Mouse (Mus musculus) cerebellum, adult (tissue): ENCODE measurements around the gene Iqcb1.
"Not testable (repeated sequence)": the region's sequence is repeated elsewhere in the genome, so short reads cannot be mapped to it uniquely, and the experiment has no call there.

ENCODE experiments used
- ATAC-seq: cut with Nextera tagmentation; 2 replicates; pipeline ENCODE4 v1.9.2; 2017; ENCODE audit warnings: mild to moderate bottlenecking, moderate library complexity, mixed read lengths; ENCODE audit not compliant: insufficient number of reproducible peaks, low FRiP score, low TSS enrichment

Gene Iqcb1

GRCm38 (mm10) chr16:36828054-36828786, at the start of gene Iqcb1:
Gene Iqcb1, plus strand, starts transcription at chr16:36828385.
- ATAC-seq: peak; percentile 93

DNA sequence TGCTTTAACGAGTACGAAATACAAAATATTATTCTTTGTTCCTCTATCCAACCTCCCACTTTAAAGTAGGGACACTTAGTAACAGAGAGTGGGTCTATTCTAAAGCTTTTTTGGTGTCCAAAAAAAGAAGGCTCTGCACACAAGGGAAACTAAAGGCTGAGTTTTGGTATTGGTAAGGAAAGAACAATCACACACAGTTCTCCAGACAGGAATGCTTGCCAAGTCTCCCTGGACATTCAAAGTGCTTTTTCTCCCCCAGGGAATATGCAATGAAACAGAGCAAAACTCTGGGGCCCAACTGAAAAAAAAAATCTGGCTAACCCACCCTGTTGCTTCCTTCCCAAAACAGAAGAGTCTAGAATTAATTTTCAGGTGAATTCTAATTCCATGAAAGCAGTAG, 44.0 kb upstream of the Iqcb1 start:
- no peak for ATAC-seq

DNA sequence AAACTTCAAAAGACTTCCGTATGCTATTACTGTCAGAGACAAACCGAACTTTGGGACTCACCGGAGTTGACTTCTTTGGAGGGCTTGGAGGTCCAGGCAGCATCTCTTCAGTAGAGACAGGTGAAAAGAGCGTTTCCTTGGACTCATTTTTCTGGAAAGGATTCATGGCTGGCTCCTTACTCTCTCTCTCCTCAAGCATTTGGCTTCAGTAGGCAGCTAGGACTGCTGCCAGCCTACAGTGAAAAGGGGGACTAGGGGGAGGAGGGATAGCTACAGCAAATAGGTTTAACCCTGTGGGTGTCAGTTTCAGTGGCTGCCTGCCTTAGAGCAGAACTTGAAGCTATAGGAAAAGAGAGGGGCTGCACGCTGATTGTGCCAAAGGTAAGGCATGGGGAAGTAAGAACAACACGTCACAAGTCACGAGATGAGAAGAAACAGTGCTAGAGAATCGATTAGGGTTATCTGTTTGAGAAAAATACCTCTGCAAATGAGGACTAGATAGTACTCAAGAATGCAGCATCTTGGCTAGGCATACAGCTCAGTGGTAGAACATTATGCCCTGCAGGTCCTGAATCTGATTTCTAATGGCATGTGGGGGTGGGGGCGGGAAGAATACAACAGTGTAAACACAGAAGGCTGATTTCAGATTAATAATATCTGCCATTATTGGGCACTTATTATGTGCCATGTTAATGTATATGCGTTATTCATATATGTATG, 43.4 kb upstream of the Iqcb1 start, which contains the start of gene Slc15a2:
Gene Slc15a2 (minus strand): TSS at position 369 of the 720 bp plus-strand sequence.
- ATAC-seq: no peak

DNA sequence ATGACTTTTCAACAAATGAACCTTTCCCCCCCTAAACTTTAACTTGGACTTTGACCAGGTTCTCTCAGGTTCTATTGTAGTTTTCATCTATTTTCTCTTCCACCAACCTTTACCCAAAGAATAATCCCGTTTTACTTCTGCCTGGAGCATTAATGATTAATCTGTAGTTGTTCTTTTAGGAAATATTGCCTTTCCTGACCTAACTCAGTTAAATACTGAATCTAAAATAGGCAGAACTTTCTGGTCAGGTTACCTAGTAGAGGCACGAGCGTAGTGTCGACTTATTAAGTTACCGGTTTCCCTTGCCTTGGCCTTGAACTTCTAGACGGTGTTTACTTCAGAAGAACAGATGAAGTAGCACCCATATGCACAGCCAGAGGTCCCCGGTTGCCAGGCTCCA, 41.7 kb upstream of the Iqcb1 start:
- no peak for ATAC-seq

GRCm38 (mm10) chr16:36790166-36790565, 38.0 kb upstream of the Iqcb1 start:
- ATAC-seq: no peak

GRCm38 (mm10) chr16:36794976-36795375, 33.2 kb upstream of the Iqcb1 start:
- no peak for ATAC-seq

DNA sequence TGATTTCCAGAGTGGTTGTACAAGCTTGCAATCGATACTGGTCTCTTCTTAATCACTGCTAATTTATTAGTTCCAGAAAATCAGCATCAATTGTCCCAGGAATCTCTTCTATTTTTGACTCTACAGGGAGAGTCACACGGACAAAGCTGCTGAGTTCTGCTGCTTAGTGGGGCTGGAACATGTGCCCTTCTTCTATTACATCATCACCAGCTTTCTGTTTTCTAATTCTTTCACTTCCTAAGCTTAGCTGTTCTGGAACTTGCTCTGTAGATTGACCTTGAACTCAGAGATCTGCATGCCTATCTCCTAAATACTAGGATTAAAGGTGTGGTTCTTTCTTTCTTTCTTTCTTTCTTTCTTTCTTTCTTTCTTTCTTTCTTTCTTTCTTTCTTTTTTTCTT, 29.9 kb upstream of the Iqcb1 start:
- no peak for ATAC-seq

GRCm38 (mm10) chr16:36802361-36802760, 25.8 kb upstream of the Iqcb1 start:
- no peak for ATAC-seq

- no peak for ATAC-seq
Measured at GRCm38 (mm10) chr16:36808616-36809015, 19.6 kb upstream of the Iqcb1 start.

DNA sequence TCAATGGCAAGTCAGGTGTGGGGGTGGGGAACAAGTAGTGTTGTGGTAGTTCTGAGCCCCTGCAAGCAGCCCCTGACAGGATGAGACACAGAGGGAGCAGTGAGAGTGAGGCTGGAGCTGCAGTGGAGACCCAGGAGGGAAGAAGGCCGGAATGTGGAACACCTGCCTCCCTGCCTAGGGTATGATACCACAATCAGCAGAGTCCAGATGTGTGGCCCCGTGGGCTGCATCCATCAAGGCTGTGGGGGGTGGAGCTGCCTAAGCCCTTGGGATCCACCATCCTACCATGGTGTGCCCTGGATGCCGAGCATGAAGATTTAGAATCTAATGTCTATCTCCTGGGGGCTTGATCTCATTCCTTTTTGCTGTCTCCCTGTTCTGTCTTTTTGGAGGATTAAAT, 14.5 kb upstream of the Iqcb1 start:
- no peak for ATAC-seq

GRCm38 (mm10) chr16:36816916-36817315, 11.3 kb upstream of the Iqcb1 start:
- no peak for ATAC-seq

GRCm38 (mm10) chr16:36817321-36817926, 10.8 kb upstream of the Iqcb1 start:
- ATAC-seq: peak; percentile 84

DNA sequence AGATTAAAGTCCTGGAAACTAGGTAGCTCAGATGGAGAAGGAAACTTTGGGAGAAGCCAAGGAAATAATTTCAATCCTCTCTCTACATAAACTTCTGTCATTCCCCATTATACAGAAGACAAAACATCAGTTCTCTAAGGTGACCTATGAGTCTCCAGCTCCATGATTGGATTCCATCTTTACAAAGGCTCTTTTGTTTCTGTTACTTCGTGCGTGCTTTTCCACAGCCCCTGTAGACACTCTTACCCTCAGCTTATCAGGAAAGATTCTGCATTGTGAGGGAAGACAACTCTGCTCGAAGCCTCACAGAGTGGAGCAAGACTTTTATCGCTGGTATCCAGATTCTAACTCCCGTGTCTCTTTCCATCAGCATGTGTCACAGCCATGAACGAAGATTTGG, 8.2 kb upstream of the Iqcb1 start:
- ATAC-seq: no peak

DNA sequence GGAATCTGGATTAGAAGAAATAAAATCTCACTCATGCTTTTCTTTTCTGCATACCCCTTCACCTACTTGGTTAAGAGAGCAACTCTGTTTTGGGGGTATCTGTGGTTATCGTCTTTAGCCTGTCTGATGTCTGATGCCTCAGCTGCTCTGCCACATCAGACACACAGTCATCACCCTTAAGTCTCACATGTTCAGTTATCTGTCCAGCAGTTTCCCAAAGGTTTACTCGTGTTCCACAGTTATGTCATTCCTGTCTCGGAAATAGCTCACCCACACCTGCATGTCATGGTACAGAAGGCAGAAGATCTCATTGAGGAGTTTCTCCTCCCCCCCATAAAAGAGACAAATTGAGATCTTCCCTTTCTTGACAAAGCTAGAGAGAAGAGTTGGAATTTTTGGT, 7.4 kb upstream of the Iqcb1 start:
- ATAC-seq: no peak

DNA sequence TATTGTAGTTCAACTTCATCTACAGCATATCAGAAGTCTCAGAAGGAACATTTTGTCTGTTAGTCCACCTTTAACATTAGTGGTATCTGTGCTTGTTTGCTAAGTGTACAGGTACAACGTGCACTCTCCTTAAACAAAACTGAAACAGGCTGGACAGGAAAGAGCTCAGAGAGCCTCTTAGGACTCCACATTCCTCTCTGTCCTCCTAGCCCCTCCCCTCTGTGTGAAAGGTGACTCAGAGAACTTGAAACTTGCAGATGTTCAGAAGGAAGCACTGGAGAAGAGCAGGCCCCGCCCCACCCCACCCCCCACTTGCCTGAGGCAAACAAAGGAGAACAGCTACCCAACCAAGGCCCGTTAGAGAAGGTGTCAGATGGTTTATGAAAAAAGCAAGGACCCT, 6.7 kb upstream of the Iqcb1 start:
- no peak for ATAC-seq

DNA sequence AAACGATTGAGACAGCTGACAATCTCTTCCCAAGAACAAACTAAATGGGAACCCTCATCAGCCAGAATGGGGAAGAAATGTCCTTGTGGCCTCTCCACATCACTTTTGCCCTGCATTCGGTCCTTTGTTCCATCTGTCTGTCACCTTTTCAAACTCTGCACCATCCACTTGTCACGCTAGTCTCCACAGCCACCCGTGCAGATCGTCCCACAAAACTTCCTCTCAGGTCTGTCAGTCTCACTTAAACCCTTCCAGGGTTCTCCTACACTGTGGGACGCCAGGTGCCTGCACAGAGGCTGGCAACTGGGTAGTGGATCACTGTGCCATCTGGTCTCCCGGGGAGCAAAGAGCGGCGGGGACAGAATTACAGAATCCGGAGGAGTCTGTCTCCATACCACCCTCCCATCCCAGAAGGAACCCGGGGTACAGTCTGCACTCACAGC, 553 bp upstream of the Iqcb1 start:
- no peak; the same call in 1 of the 2 replicates for ATAC-seq

GRCm38 (mm10) chr16:36828820-36829219, 635 bp downstream of the Iqcb1 start:
- ATAC-seq: no peak

- not testable (repeated sequence) for ATAC-seq
Measured at GRCm38 (mm10) chr16:36846894-36847293, 18.7 kb downstream of the Iqcb1 start.

- ATAC-seq: no peak
Measured at GRCm38 (mm10) chr16:36851202-36851601, 23.0 kb downstream of the Iqcb1 start.

DNA sequence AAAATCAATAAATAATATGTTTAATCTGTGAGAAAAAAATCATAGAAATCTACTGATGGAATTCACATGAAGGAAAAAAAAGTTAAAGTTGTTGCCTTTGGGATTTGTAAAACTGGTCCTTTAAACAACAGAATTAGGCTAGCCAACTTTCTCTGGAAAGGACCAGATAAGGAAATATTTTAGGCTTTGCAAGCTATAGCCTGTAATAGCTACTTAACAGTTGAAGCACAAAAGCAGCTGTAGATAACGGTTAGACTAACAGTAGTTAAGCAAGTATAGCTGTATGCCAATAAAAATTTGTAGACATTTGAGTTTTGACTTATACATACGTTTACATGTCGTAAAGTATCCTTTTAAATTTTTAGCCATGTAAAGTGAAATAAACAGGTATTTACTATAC, 35.4 kb downstream of the Iqcb1 start:
- no peak for ATAC-seq

DNA sequence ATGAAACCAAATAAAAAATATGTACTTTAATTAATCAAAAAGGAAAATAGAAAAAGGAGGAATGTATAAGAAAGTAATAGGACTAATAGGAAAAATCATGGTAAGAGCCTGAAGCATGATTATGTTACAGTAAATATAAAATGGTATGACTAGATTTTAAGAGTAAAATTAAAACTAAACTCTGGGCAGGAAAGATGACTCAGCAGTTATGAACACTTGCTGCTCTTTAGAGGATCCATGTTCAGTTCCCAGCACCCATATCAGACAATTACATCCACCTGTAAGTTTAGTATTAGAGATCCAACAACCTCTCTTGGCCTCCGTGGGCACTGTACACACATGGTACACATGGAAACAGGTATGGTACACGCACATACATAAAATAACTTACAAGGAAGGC, 41.3 kb downstream of the Iqcb1 start:
- ATAC-seq: no peak
